Mouse (Mus musculus): ENCODE results near the gene Kctd10. TPM values are rescaled to one million over a fixed set of nuclear protein-coding genes. Genes with fewer than 3 reads are reported as not detected.
A peak's percentile ranks its signal among the peaks of the same experiment; 100 is the strongest.

Gene Kctd10
- total and polyA plus RNA-seq, 3 experiments: 67.0 to 76.7 (median 71.4) TPM

GRCm38 (mm10) chr5:114378936-114379335 lies 1.4 kb downstream of the Kctd10 start:
- no peak for DNase-seq

GRCm38 (mm10) chr5:114378177-114378920 lies 2.0 kb downstream of the Kctd10 start:
- DNase-seq: no peak

- no peak for DNase-seq
Observed at GRCm38 (mm10) chr5:114374409-114375213, 5.7 kb downstream of the Kctd10 start.

DNA sequence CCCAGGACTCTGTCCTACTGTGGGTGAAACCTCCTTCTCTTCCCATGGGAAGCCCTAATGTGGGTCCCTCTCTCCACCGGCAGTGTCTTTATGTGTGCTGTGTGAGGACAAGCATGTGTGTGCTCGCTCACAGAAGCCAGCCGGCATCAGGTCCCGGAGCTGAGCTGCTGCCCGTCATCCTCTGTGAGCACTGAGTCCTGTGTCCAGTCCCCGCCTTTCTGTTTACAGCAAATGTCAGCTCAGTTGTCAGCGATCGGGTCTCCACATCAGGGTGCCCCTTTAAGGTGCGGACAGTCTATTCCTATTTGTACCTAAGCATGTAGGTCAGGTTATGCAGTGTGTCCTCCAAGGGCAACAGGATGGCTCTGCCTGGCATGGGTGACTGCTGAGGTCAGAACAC lies 6.7 kb downstream of the Kctd10 start:
- no peak for DNase-seq

GRCm38 (mm10) chr5:114373174-114373573 lies 7.1 kb downstream of the Kctd10 start:
- no peak for DNase-seq

DNA sequence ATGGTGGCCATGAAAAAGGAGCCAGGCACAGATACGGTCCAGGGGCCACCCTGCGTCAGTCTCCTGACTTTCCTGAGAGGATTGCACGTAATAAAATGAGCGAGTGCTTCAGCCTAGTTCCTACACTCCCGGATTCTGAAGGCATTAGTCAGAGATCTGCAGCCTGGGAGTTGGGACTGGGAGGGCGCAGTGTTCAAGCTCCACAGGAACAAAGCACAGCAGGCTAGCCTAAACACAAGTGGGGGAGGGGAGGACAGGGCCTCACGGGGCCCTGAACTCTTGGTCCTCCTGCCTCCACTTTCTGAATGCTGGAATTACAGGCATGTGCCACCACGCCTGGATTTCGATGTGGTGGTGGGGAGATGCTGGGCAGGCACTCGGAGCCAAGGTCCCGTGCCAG lies 7.7 kb downstream of the Kctd10 start:
- DNase-seq: no peak

GRCm38 (mm10) chr5:114371731-114372473 lies 8.4 kb downstream of the Kctd10 start:
- DNase-seq: no peak

- no peak for DNase-seq
Observed at GRCm38 (mm10) chr5:114371331-114371730, 9.0 kb downstream of the Kctd10 start.

- peak; percentile 60 for DNase-seq
Observed at GRCm38 (mm10) chr5:114370371-114370776, 9.9 kb downstream of the Kctd10 start.

DNA sequence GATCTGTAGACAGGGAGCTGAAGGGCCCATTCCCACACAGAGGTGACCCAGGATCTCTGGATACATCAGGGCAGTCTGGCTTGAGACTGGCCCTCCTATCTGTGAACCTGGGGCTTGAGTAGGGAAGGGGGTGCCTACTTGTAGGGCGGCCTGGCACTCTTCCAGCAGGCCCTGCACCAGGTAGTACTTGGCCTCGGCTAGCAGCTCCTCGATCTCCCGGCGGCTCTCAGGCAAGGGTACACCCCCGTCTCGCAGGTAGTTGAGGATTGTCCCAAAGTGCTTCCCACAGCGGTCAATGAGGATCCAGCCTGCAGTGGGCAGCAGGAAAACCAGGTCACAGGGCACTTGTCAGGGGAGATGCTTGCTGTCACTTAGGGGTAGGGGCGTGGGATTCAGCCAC lies 10.4 kb downstream of the Kctd10 start:
- DNase-seq: no peak

DNA sequence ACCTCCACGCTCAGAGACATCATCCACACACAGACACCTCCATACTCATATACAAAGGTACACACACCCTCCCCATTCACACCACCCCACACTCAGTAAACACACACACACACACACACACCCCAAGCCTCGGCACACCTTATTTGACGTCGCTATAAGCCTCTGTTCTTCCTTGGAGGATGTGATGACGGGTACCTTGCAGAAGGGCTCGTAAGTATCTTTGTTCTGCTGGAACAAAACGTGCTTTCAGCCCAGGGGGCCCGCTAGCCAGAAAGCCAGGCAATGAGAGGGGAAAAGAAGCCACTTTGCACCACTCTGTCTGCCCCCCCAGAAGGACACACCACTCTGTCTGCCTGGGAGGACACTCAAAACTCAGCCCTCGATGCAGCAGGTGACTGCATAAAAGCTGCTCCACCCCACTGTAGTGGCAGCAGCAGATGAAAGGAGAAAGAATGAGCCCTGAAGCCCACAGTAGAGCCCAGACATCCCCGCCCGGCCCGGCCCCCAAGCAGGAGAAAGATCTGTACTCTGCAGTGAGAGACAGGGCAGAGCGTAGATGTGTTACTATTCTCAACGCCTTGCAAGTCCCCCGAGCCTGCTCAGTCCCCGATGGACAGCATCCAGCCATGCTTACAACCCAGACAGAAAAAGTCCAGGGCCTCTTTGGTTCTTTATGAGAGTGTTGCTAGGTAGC lies 11.4 kb downstream of the Kctd10 start:
- DNase-seq: no peak

DNA sequence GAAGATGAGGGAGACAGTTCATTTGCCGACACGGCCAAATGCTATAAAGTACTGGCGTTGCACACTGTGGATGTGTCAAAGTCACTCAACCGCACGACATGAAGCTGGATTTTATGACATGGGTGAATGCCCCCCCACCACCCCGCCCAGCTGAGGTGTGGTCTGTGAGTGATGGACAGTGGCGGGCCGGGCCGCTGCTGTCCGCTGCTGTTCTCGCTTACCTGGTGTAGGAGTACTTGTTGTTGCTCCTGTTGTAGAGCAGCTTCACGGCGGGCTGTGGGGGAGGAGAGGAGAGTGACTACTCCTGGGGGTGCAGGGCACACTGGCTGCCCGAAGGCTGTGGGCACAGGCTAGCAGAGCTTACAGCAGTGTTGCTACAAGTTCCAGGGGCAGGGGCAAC lies 12.2 kb downstream of the Kctd10 start:
- DNase-seq: no peak

DNA sequence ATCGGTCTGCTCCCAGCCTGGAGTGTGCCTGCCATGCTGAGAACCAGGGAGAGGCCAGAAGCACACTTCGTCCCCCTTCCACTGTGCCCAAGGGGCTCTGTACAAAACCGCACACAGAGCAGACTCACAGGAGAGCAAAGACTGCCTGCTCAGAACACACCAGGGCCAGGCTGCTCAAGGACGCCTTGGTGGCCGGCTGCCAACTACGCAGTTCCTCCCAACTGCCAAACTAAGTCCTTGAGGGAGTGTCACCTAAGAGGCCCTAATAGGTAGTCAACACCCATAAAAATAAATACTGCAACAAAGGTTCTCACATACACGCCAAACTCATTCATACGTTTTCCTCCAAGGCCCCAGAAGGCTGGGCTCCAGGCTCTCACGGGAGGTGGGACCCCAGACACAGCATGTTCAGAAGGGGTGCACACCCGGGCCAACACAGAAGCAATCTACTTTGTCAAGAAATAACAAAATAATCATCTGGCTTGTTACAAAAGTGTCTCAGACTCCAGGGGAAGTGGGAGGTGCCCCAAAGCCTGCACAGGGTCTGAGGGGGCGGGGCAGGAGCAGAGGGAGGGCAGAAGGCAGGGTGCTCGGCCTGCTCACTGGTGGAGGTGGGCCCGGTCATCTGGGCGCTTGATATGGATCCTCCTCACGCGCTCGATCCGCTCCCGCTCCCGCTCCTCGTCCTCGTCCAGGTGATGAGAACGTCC lies 15.1 kb downstream of the Kctd10 start:
- DNase-seq: peak; percentile 72

- DNase-seq: no peak
Observed at GRCm38 (mm10) chr5:114360968-114361367, 19.3 kb downstream of the Kctd10 start.

GRCm38 (mm10) chr5:114359586-114359985 lies 20.7 kb downstream of the Kctd10 start:
- no peak for DNase-seq

DNA sequence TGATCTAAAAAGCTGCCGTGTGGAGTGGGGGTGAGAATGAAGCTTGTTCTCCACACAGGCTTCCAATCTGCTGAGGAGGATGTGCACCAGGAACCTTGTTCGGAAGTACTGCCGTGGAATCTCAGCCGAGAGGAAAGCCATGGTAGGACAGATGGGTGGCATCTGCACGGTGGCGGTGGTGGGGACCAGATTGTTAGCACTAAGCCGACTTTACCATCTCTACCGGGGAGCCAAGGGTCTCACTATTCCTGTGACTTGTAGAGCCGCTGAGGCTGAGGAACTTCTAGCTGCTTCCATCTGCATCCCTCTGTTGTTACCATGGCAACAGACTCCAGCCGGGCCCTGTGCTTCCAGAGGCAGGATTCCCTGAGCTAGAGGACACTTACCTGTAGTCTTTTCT lies 21.5 kb downstream of the Kctd10 start:
- DNase-seq: no peak

DNA sequence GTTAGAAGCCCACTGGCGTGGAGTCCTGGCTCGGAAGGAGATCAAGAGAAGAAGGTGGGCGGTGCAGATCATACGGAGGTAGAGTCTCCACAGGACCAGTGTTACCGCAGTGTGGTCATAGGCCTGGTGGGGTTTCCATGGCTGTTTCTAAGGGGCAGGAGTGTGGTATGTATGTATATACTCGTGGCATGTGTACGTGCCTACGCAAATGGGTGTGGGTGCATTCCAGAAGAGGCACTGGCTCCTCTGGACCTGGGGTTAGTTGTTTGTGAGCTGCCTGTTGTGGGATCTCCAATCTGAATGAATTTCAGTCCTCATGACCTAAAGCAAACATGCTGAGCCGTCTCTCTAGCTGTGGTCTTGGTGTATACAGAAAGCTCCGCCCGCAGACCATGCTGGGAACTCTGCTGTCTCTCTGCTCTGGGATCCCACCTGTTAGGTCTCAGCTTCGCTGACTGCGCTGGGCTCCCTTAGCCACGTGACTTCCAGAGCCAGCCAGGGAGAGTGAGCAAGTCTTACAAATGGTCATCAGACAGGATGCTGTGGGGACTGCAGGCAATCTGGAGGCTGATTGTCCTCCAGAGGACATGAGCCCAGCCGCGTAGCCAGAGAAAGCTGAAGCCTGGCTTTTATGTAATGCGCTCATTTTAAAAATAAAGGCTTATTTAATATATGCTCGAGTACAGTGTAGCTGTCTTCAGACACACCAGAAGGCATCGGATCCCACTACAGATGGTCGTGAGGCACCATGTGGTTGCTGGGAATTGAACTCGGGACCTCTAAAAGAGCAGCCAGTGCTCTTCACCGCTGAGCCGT lies 23.2 kb downstream of the Kctd10 start:
- DNase-seq: no peak

DNA sequence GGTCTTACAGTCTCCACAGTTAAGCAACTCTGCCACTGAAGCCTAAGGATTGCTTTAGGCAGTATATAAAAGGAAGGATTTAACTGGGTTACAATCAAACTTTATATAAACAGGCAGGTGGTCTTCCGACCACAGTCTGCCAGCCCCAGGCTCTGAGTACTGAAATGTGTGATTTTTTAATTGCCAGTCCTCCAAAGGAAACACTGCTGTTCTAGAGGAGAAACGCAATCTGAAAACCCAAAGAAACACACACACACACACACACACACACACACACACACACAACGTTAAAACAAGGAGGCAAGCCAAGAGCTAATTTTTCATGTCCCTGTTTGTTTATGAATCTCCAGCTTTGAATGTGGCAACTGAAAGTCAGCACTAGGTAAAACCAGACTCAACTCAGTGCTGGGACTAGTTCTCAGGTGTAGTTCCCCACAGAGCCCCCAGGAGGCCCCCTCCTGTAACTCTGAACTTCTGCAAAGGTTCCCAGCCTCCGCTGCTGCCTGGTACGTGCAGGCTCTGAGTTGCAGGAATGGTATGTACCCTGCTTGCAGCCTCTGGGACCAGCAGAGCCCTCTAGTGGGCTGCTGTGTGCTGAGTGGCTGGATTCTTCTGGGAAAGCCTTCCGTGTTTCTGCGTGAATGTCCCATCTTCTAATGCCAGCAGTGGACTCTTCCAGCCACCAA lies 23.9 kb downstream of the Kctd10 start:
- DNase-seq: peak; percentile 77

DNA sequence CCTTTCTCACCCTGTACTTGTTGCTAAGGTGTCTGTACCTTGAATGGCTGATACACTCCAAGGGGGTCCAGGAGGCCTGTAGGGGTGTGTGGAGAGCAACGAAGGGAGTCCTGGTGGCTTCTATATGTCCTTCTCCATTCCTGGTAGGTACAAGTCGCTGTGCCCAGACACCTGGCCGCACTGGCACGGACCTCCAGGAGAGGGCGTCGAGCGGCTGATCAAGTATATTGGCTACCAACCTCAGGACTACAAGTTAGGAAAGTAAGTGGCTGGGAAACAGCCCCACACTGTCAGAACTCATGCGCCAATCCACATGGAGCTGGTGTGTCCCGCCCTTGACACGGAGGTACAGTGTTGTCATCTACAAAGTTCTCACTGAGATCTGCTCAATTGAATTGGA lies 28.8 kb downstream of the Kctd10 start:
- DNase-seq: no peak

GRCm38 (mm10) chr5:114347005-114347404 lies 33.3 kb downstream of the Kctd10 start:
- DNase-seq: no peak
